Mouse (Mus musculus): ENCODE results near the gene 1700022I11Rik. TPM values are rescaled to one million over a fixed set of nuclear protein-coding genes. Genes with fewer than 3 reads are reported as not detected.

Gene 1700022I11Rik
- polyA plus RNA-seq, 1 experiment from 2014 or later: 0.44 TPM

GRCm38 (mm10) chr4:43024673-43025072 lies 55.3 kb downstream of the 1700022I11Rik start:
- Histone ChIP-seq H3K4me1 (replicated peaks; ENCODE audit: control insufficient read depth, insufficient read depth, low read length) (peaks cover 7% of the 10 kb centered on the region), H3K4me3 (ENCODE audit: low read length) (peak overlapping the region; percentile 79), H3K36me3 (ENCODE audit: control insufficient read depth, insufficient read depth, low read length) (peaks cover 42% of the 10 kb centered on the region), H3K9ac (ENCODE audit: low read length) (peak overlapping the region; percentile 72), H3K27me3 (ENCODE audit: control insufficient read depth, insufficient read depth, low read depth, low read length) (no peaks in the 10 kb centered on the region), H3K4me2 (ENCODE audit: low read depth, low read length) (peak overlapping the region; percentile 86), H3K27ac (ENCODE audit: low read length) (no peak overlapping the region), H3K9me3 (ENCODE audit: control insufficient read depth, low read length) (no peaks in the 10 kb centered on the region)
- WGBS: 72% methylated on average over 14 of the region's 14 CpGs
- no peak for ATAC-seq (ENCODE audit: low read depth)

- peak; percentile 94 for ATAC-seq (ENCODE audit: low read depth)
- H3K9me3 ChIP-seq (ENCODE audit: control insufficient read depth, low read length): no peaks in the 10 kb centered on the region
- H3K4me3 ChIP-seq (ENCODE audit: low read length): peak within 1 kb of the TSS; percentile 79
- peak within 1 kb of the TSS; percentile 72 for H3K9ac ChIP-seq (ENCODE audit: low read length)
- 6% methylated on average over 42 of the region's 42 CpGs for WGBS
- H3K27me3 ChIP-seq (ENCODE audit: control insufficient read depth, insufficient read depth, low read depth, low read length): no peaks in the 10 kb centered on the region
- peaks cover 42% of the 10 kb centered on the region for H3K36me3 ChIP-seq (ENCODE audit: control insufficient read depth, insufficient read depth, low read length)
- peak within 1 kb of the TSS; percentile 97 for H3K27ac ChIP-seq (ENCODE audit: low read length)
- H3K4me1 ChIP-seq (replicated peaks; ENCODE audit: control insufficient read depth, insufficient read depth, low read length): peaks cover 12% of the 10 kb centered on the region
- H3K4me2 ChIP-seq (ENCODE audit: low read depth, low read length): peak within 1 kb of the TSS; percentile 86
Observed at GRCm38 (mm10) chr4:43025084-43025960, 55.9 kb downstream of the 1700022I11Rik start, which contains the start of gene Pigo. Pigo (minus strand) TSS chr4:43025819.

DNA sequence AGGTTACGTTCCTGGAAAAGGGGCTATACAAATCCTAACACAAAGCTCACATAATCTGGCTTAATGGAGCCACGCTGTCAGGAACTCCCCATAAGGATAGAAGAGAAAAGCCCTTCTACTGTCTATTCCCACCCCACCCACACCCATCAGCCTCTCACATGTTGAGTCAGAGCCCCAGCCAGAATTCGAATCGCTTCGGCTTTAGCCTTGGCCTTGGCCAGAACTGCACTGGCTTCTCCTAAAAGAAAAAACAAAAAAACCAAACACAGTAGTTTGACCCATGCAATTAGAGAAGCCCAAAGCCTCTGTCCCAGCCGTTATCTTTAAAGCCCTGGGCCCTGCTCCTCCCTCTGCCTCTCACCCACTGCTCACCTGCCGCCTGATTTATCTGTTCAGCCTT lies 59.7 kb downstream of the 1700022I11Rik start:
- Histone ChIP-seq H3K36me3 (ENCODE audit: control insufficient read depth, insufficient read depth, low read length) (peaks cover 30% of the 10 kb centered on the region), H3K9ac (ENCODE audit: low read length) (no peak overlapping the region), H3K4me2 (ENCODE audit: low read depth, low read length) (no peak overlapping the region), H3K9me3 (ENCODE audit: control insufficient read depth, low read length) (no peaks in the 10 kb centered on the region), H3K4me1 (replicated peaks; ENCODE audit: control insufficient read depth, insufficient read depth, low read length) (peaks cover 22% of the 10 kb centered on the region), H3K27me3 (ENCODE audit: control insufficient read depth, insufficient read depth, low read depth, low read length) (no peaks in the 10 kb centered on the region), H3K4me3 (ENCODE audit: low read length) (no peak overlapping the region), H3K27ac (ENCODE audit: low read length) (no peak overlapping the region)
- no peak for ATAC-seq (ENCODE audit: low read depth)
- 89% methylated on average over 7 of the region's 7 CpGs for WGBS

DNA sequence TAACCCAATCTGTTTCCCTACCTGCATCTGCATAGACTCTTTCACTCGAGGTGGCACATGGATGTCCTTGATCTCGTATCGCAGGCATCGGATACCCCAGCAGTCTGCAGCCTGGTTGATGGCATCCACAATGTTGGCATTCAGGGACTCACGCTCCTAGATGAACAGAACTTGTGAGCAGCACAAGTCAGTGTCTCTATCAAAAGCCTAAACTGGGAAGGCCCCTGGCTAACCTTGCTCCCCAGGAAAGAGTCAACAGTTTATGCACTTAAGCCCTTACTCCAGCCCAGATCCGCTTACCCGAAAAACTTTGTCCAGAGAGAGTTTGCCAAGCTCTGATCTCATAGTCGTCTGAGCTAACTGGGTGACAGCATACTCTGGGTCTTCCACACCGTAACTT lies 60.3 kb downstream of the 1700022I11Rik start:
- H3K9ac ChIP-seq (ENCODE audit: low read length): peak overlapping the region; percentile 24; the same call in 1 of the 2 replicates

DNA sequence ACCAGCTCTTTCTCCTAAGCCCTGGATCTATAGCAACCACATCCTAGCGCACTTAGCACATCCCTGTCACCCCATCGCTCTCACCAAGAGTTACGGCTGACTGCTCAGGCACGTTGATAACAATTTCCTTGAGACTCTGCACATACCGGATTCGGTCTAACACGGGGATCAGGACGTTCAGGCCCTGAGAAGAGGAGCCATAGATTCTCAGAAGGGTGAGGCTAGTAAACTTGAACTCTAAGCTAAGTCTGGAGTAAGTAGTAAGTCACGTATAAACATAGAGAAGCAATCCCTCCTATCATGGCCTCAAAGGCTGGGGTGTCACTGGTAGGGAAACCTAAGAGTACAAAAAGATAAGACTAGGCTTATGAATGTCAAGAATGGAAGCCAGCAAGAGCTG lies 60.9 kb downstream of the 1700022I11Rik start:
- WGBS: 63% methylated on average over 9 of the region's 9 CpGs
- peaks cover 33% of the 10 kb centered on the region for H3K36me3 ChIP-seq (ENCODE audit: control insufficient read depth, insufficient read depth, low read length)
- no peak for ATAC-seq (ENCODE audit: low read depth)

More for the DNA sequence above, 60.3 kb downstream of the 1700022I11Rik start:
- no peak overlapping the region for H3K27ac ChIP-seq (ENCODE audit: low read length)
- H3K4me3 ChIP-seq (ENCODE audit: low read length): no peak overlapping the region
- no peak for ATAC-seq (ENCODE audit: low read depth)
- WGBS: 89% methylated on average over 9 of the region's 9 CpGs
- peaks cover 33% of the 10 kb centered on the region for H3K36me3 ChIP-seq (ENCODE audit: control insufficient read depth, insufficient read depth, low read length)
- no peaks in the 10 kb centered on the region for H3K9me3 ChIP-seq (ENCODE audit: control insufficient read depth, low read length)
- H3K27me3 ChIP-seq (ENCODE audit: control insufficient read depth, insufficient read depth, low read depth, low read length): no peaks in the 10 kb centered on the region
- H3K4me2 ChIP-seq (ENCODE audit: low read depth, low read length): no peak overlapping the region; the same call in 1 of the 2 replicates
- peaks cover 18% of the 10 kb centered on the region for H3K4me1 ChIP-seq (replicated peaks; ENCODE audit: control insufficient read depth, insufficient read depth, low read length)

DNA sequence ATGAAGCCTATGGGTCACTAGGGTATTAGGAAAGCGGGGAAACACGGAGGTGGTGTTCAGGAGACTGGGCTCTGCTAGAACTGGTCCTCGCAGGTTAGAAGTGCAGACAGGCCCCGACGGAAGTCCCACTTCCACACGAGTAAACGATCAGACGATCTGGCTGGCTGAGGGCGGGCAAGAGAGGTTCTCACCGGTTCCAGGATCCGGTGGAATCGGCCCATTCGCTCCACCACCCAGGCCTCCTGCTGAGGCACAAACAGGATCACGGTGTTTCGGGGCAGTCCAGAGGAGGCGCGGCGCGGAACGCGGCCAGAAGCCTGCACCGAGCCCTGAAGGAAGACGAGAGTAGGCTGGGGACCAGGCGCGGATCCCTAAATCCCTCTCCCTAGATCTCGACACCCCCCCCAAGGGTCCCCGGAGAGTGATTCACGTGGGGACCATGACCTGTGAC lies 61.4 kb downstream of the 1700022I11Rik start:
- under 1% methylated on average over 28 of the region's 28 CpGs for WGBS
- Histone ChIP-seq H3K9me3 (ENCODE audit: control insufficient read depth, low read length) (no peaks in the 10 kb centered on the region), H3K4me2 (ENCODE audit: low read depth, low read length) (peak overlapping the region; percentile 92), H3K9ac (ENCODE audit: low read length) (peak overlapping the region; percentile 96), H3K4me3 (ENCODE audit: low read length) (peak overlapping the region; percentile 86), H3K36me3 (ENCODE audit: control insufficient read depth, insufficient read depth, low read length) (peaks cover 33% of the 10 kb centered on the region), H3K4me1 (replicated peaks; ENCODE audit: control insufficient read depth, insufficient read depth, low read length) (peaks cover 15% of the 10 kb centered on the region), H3K27ac (ENCODE audit: low read length) (peak overlapping the region; percentile 89), H3K27me3 (ENCODE audit: control insufficient read depth, insufficient read depth, low read depth, low read length) (no peaks in the 10 kb centered on the region)
- ATAC-seq (ENCODE audit: low read depth): peak; percentile 67

More for the DNA sequence above, 60.9 kb downstream of the 1700022I11Rik start:
- peak overlapping the region; percentile 89 for H3K27ac ChIP-seq (ENCODE audit: low read length)
- H3K4me2 ChIP-seq (ENCODE audit: low read depth, low read length): peak overlapping the region; percentile 92
- H3K4me3 ChIP-seq (ENCODE audit: low read length): peak overlapping the region; percentile 86
- H3K4me1 ChIP-seq (replicated peaks; ENCODE audit: control insufficient read depth, insufficient read depth, low read length): peaks cover 15% of the 10 kb centered on the region
- H3K9ac ChIP-seq (ENCODE audit: low read length): peak overlapping the region; percentile 96
- H3K27me3 ChIP-seq (ENCODE audit: control insufficient read depth, insufficient read depth, low read depth, low read length): no peaks in the 10 kb centered on the region
- no peaks in the 10 kb centered on the region for H3K9me3 ChIP-seq (ENCODE audit: control insufficient read depth, low read length)

GRCm38 (mm10) chr4:43031237-43031995 lies 62.0 kb downstream of the 1700022I11Rik start, which contains the start of gene Stoml2:
Stoml2 (minus strand) TSS chr4:43031710.
- Histone ChIP-seq H3K4me3 (ENCODE audit: low read length) (peak within 1 kb of the TSS; percentile 86), H3K9me3 (ENCODE audit: control insufficient read depth, low read length) (no peaks in the 10 kb centered on the region), H3K4me2 (ENCODE audit: low read depth, low read length) (peak within 1 kb of the TSS; percentile 92), H3K27ac (ENCODE audit: low read length) (peak within 1 kb of the TSS; percentile 89), H3K27me3 (ENCODE audit: control insufficient read depth, insufficient read depth, low read depth, low read length) (no peaks in the 10 kb centered on the region), H3K36me3 (ENCODE audit: control insufficient read depth, insufficient read depth, low read length) (peaks cover 37% of the 10 kb centered on the region), H3K9ac (ENCODE audit: low read length) (peak within 1 kb of the TSS; percentile 96), H3K4me1 (replicated peaks; ENCODE audit: control insufficient read depth, insufficient read depth, low read length) (peaks cover 15% of the 10 kb centered on the region)
- WGBS: under 1% methylated on average over 38 of the region's 38 CpGs
- peak; percentile 98 for ATAC-seq (ENCODE audit: low read depth)

- Histone ChIP-seq H3K9ac (ENCODE audit: low read length) (no peak overlapping the region), H3K36me3 (ENCODE audit: control insufficient read depth, insufficient read depth, low read length) (peaks cover 29% of the 10 kb centered on the region), H3K4me2 (ENCODE audit: low read depth, low read length) (no peak overlapping the region), H3K4me1 (replicated peaks; ENCODE audit: control insufficient read depth, insufficient read depth, low read length) (peaks cover 15% of the 10 kb centered on the region), H3K27me3 (ENCODE audit: control insufficient read depth, insufficient read depth, low read depth, low read length) (no peaks in the 10 kb centered on the region), H3K9me3 (ENCODE audit: control insufficient read depth, low read length) (no peaks in the 10 kb centered on the region), H3K4me3 (ENCODE audit: low read length) (no peak overlapping the region), H3K27ac (ENCODE audit: low read length) (no peak overlapping the region)
- ATAC-seq (ENCODE audit: low read depth): no peak
- WGBS: 94% methylated on average over 1 of the region's 1 CpGs
Observed at GRCm38 (mm10) chr4:43032501-43032900, 63.1 kb downstream of the 1700022I11Rik start.

Measured in lung, embryonic 16.5 days (tissue).